Mouse (Mus musculus) lung, adult 18-20 months (tissue): ENCODE data around the gene Ppargc1a.
A peak's percentile ranks its signal among the peaks of the same experiment; 100 is the strongest.

Experiments
- DNase-seq, 2 experiments: peaks; one replicate each; pipeline ENCODE4 v3.0.0; 2022; ENCODE audit warnings: mixed read lengths in 2 of 2

The Ppargc1a gene

GRCm38 (mm10) chr5:51567659-51568058 is at the start of gene Ppargc1a:
Gene Ppargc1a (minus strand): TSS chr5:51567726.
- DNase-seq, result peak; percentile 11 to 41

GRCm38 (mm10) chr5:51616877-51617276 is 49.4 kb upstream of the Ppargc1a start:
- DNase-seq, result no peak

- DNase-seq, result no peak
These were observed 44.5 kb upstream of the Ppargc1a start for GRCm38 (mm10) chr5:51612049-51612448.

GRCm38 (mm10) chr5:51607686-51608480 is 40.4 kb upstream of the Ppargc1a start:
- no peak for DNase-seq

- no peak for DNase-seq
These were observed 32.0 kb upstream of the Ppargc1a start for GRCm38 (mm10) chr5:51599549-51599948.

GRCm38 (mm10) chr5:51595644-51596043 is 28.1 kb upstream of the Ppargc1a start:
- DNase-seq, result peak; percentile 56 to 73

GRCm38 (mm10) chr5:51592206-51592605 is 24.7 kb upstream of the Ppargc1a start:
- no peak for DNase-seq

GRCm38 (mm10) chr5:51591537-51592154 is 24.1 kb upstream of the Ppargc1a start:
- peak; percentile 26 to 38 for DNase-seq

GRCm38 (mm10) chr5:51586187-51586586 is 18.7 kb upstream of the Ppargc1a start:
- no peak for DNase-seq

GRCm38 (mm10) chr5:51584987-51585386 is 17.5 kb upstream of the Ppargc1a start:
- no peak for DNase-seq

- no peak for DNase-seq
These were observed 16.7 kb upstream of the Ppargc1a start for GRCm38 (mm10) chr5:51584186-51584585.

GRCm38 (mm10) chr5:51583632-51584031 is 16.1 kb upstream of the Ppargc1a start:
- no peak for DNase-seq

GRCm38 (mm10) chr5:51583030-51583429 is 15.5 kb upstream of the Ppargc1a start:
- no peak for DNase-seq

- DNase-seq, result no peak
These were observed 15.1 kb upstream of the Ppargc1a start for GRCm38 (mm10) chr5:51582618-51583017.

GRCm38 (mm10) chr5:51577594-51577993 is 10.1 kb upstream of the Ppargc1a start:
- DNase-seq, result no peak

- no peak for DNase-seq
These were observed 6.2 kb upstream of the Ppargc1a start for GRCm38 (mm10) chr5:51573770-51574169.

- DNase-seq, result peak; percentile 14 to 36
These were observed 718 bp upstream of the Ppargc1a start for GRCm38 (mm10) chr5:51568198-51568690.

GRCm38 (mm10) chr5:51565672-51566071 is 1.9 kb downstream of the Ppargc1a start:
- DNase-seq, result no peak

GRCm38 (mm10) chr5:51565038-51565437 is 2.5 kb downstream of the Ppargc1a start:
- no peak for DNase-seq

- no peak for DNase-seq
These were observed 4.0 kb downstream of the Ppargc1a start for GRCm38 (mm10) chr5:51563574-51563973.

- no peak for DNase-seq
These were observed 9.8 kb downstream of the Ppargc1a start for GRCm38 (mm10) chr5:51557607-51558278.

- DNase-seq, result peak; percentile 47 to 67
These were observed 13.9 kb downstream of the Ppargc1a start for GRCm38 (mm10) chr5:51553671-51554070.

GRCm38 (mm10) chr5:51553251-51553650 is 14.3 kb downstream of the Ppargc1a start:
- no peak for DNase-seq
